Mouse (Mus musculus): ENCODE measurements around the gene Ndst2. TPM values are rescaled to one million over a fixed set of nuclear protein-coding genes. Genes with fewer than 3 reads are reported as not detected.
"Not testable (repeated sequence)": the region's sequence is repeated elsewhere in the genome, so short reads cannot be mapped to it uniquely, and the experiment has no call there.

Gene Ndst2
- total RNA-seq, 2 experiments from 2014 or later, result 19.4 to 81.5 TPM

DNA sequence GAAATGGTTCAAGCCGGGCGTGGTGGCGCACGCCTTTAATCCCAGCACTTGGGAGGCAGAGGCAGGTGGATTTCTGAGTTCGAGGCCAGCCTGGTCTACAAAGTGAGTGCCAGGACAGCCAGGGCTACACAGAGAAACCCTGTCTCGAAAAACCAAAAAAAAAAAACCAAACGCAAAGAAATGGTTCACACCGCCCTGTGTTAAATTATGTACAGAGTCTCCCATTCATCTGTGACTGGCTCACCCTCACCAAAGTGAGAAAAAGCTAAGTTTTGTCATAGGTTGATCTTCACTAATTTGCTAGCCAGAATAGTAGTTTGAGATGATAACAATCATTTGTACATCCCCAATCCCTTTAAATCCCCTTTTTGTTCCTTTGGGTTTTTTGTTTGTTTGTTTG lies 30.9 kb downstream of the Ndst2 start:
- ATAC-seq (replicated peaks; ENCODE audit: low FRiP score, low TSS enrichment, poor library complexity, severe bottlenecking), result not testable (repeated sequence)

- peak; percentile 77 for ATAC-seq (replicated peaks; ENCODE audit: low FRiP score, low TSS enrichment, poor library complexity, severe bottlenecking)
Measured at GRCm38 (mm10) chr14:20702741-20703381, 31.5 kb downstream of the Ndst2 start, which contains the start of gene Chchd1. Chchd1 (plus strand) TSS chr14:20703006.

DNA sequence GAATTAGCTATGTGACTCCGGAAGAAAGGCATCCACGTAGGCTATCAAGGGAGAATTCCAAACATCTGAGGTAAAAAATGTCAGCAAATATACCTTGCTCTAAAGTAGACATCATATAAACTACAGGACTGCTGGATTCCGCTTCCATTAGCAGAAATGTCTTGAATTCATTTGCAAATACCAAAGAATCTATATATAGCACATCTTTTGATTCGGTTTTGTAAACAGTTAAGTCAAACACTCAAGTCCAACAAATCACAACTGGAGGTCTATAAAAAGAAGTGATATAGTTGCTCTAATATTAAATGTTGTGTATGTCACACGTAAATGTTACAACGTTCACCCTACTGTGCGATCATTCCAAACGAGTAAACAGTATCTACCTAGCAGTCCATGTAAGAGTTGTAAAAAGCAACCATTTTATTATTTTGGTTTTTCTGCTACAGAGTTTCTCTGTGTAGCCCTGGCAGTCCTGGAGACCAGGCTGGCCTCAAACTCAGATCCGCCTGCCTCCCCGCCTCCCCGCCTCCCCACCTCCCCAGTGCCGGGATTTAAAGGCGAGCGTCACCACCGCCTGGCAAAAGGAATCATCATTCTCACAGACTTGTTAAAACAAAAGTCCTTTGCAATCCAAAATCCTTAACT lies 32.1 kb downstream of the Ndst2 start:
- ATAC-seq (replicated peaks; ENCODE audit: low FRiP score, low TSS enrichment, poor library complexity, severe bottlenecking), result no peak

DNA sequence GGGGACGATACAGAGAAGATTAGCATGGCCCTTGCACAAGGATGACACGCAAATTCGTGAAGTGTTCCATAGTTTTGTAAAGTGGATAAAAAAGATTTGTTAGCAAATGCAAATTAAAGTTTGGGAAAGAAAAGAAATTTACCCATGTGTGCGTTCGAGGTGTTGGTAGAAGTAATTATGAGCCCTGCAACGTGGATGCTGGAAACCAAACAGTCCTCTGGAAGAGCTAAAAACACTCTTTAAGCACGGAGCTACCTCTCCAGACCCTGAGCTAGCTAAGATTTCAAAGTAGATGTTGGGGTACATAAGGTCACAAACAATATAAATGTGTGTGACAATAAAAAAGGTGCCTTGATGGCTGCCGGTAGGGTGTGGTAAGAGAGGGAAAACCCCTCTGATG lies 32.8 kb downstream of the Ndst2 start:
- ATAC-seq (replicated peaks; ENCODE audit: low FRiP score, low TSS enrichment, poor library complexity, severe bottlenecking), result no peak

GRCm38 (mm10) chr14:20700362-20700761 lies 34.0 kb downstream of the Ndst2 start:
- ATAC-seq (replicated peaks; ENCODE audit: low FRiP score, low TSS enrichment, poor library complexity, severe bottlenecking), result no peak

DNA sequence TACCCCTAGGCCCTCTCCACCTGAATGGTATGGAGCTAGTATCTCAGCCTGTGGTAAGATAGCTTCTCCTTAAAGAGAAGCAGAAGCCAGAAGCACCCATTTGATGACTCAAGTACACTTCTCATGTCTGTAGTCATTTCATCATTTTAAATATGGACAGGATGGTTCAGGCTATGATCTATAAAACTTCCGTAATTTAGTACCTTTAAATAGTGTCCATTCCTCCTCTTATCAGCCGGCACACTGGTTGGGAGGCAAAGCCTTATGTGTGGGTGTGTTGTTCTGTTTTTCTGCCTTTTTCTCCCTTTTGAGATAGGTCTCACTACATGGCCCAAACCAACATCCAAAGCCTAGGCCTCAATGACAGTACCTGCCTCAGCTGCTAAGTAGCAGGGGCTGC lies 35.8 kb downstream of the Ndst2 start:
- ATAC-seq (replicated peaks; ENCODE audit: low FRiP score, low TSS enrichment, poor library complexity, severe bottlenecking), result no peak

DNA sequence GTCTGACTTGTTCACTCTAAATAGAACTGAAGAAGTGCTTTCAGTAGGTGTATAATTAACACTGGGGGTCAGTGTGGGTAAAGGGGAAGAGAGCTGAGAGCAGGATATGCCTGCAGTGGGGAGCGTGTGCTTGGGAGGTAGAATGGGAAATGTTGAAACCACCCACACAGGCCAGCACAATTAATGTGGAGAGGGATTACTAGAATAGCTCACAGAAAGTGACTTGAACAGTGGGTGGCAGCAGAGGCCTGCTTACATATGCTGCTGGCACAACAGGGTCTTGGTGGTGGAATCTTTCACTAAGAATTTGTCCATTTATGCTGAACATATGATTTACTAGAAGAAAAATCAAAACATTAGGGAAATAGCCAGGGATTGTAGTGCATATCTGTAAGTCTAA lies 37.4 kb downstream of the Ndst2 start:
- 0 out of 2 replicates have a peak, but pooled peaks have one; percentile 37 for ATAC-seq (replicated peaks; ENCODE audit: low FRiP score, low TSS enrichment, poor library complexity, severe bottlenecking)

DNA sequence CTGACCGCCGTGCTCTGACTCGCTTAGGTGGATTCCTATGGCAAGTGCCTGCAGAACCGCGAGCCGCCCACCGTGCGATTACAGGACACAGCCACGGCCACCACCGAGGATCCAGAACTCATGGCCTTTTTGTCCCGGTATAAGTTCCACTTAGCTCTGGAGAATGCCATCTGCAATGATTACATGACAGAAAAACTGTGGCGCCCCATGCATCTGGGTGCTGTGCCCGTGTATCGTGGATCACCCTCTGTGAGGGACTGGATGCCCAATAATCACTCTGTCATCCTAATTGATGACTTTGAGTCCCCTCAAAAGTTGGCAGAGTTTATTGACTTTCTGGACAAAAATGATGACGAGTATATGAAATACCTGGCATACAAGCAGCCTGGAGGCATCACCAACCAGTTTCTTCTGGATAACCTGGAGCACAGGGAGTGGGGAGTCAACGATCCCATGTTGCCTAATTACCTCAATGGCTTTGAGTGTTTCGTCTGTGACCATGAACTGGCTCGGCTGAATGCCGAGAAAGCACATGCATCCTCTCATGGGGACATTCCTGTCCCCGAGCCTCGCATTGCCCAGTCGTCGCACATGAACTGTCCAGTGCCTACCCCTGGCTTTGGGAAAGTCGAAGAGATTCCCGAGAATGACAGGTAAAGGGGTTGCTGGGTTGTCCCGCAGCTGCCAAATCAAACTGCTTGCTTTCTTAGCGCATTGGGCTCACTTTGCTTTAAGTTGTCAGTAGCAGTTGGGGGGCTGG lies 38.4 kb downstream of the Ndst2 start:
- ATAC-seq (replicated peaks; ENCODE audit: low FRiP score, low TSS enrichment, poor library complexity, severe bottlenecking), result no peak

GRCm38 (mm10) chr14:20694884-20695760 lies 39.2 kb downstream of the Ndst2 start, which contains the start of gene Fut11:
Fut11 (plus strand) TSS chr14:20694968.
- peak; percentile 70 for ATAC-seq (replicated peaks; ENCODE audit: low FRiP score, low TSS enrichment, poor library complexity, severe bottlenecking)

GRCm38 (mm10) chr14:20694185-20694883 lies 40.0 kb downstream of the Ndst2 start:
- peak; percentile 35 for ATAC-seq (replicated peaks; ENCODE audit: low FRiP score, low TSS enrichment, poor library complexity, severe bottlenecking)

- no peak for ATAC-seq (replicated peaks; ENCODE audit: low FRiP score, low TSS enrichment, poor library complexity, severe bottlenecking)
Measured at GRCm38 (mm10) chr14:20693589-20694101, 40.7 kb downstream of the Ndst2 start.

GRCm38 (mm10) chr14:20691772-20692171 lies 42.6 kb downstream of the Ndst2 start:
- ATAC-seq (replicated peaks; ENCODE audit: low FRiP score, low TSS enrichment, poor library complexity, severe bottlenecking), result no peak

- ATAC-seq (replicated peaks; ENCODE audit: low FRiP score, low TSS enrichment, poor library complexity, severe bottlenecking), result no peak
Measured at GRCm38 (mm10) chr14:20689009-20689408, 45.4 kb downstream of the Ndst2 start.

DNA sequence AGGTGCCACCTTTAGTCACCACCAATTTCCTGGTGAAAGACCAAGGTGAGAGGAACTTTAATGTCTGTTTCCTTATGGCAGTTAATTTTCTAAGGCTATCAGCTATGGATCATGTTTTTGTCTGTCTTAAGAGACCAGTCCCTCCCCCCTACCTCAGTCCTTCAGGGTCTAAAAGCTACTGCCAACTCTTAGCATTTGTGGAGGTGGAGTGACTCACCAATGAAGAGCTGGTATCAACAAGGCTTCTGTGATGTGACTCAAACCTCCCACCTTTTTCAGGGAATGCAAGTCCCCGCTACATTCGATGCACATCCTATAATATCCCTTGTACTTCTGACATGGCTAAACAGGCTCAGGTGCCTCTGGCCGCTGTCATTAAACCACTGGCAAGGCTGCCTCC lies 47.8 kb downstream of the Ndst2 start:
- no peak for ATAC-seq (replicated peaks; ENCODE audit: low FRiP score, low TSS enrichment, poor library complexity, severe bottlenecking)

DNA sequence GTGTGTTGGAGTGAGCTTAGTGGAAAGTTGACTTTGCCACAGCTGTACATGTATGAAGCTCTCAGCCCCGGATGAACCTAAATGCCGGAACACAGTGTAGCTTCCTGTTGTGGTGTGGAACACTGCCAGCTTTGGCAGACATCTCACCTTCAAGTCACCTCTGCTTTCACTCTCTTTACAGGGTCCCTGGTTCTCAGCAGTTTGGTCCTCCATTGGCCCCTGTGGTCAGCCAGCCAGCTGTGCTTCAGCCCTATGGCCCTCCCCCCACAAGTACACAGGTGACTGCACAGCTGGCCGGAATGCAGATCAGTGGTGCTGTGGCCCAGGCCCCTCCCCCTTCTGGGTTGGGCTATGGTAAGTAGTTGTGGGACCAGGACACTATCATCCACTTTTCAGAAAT lies 51.9 kb downstream of the Ndst2 start:
- ATAC-seq (replicated peaks; ENCODE audit: low FRiP score, low TSS enrichment, poor library complexity, severe bottlenecking), result peak; percentile 58

GRCm38 (mm10) chr14:20681742-20682141 lies 52.6 kb downstream of the Ndst2 start:
- no peak for ATAC-seq (replicated peaks; ENCODE audit: low FRiP score, low TSS enrichment, poor library complexity, severe bottlenecking)

DNA sequence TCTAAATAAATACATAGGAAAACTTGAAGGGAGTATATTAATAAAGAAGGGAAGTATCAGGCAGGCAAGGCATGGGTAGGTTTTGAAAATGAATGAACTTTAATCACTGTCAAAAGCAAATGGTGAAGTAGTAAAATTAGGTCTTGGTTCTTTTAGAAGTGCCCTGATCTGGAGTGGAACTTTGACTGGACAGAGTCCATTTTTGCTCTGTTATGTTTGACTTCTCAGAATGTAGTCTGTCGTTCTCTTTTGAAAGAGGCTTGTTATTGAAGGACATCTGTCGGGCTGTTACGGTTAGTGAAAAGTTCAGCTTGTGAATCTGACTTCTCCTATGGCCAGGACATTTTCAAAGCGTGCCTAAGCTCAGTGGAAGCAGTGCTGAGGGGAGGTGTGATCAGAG lies 56.5 kb downstream of the Ndst2 start:
- no peak for ATAC-seq (replicated peaks; ENCODE audit: low FRiP score, low TSS enrichment, poor library complexity, severe bottlenecking)

GRCm38 (mm10) chr14:20674064-20674833 lies 60.1 kb downstream of the Ndst2 start, which contains the start of gene Sec24c:
Sec24c (plus strand) TSS chr14:20674308.
- peak; percentile 93 for ATAC-seq (replicated peaks; ENCODE audit: low FRiP score, low TSS enrichment, poor library complexity, severe bottlenecking)

Measured in megakaryocyte-erythroid progenitor cell, adult 5-6 weeks (primary cell).